In the genomic region with DNA sequence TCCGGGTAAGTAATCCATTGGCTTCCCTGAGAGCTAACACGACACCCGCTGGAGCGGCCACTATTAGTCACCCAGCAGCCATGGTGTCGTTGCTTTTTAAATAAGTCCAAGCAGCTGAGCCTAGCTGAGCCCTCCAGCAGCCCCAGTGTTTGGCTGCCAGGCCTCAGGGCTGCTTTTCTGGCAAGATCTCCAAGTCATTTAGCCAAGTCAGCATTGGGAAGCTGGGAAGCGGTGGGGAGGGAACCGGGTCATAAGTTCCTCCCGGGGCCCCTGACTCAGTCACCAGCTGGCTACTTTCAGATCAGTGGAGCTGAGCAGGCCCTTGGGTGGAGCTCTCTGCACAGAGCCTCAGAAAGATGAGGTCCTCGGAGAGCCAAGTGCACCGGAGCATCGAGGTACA, we compare ENCODE assay signal across 10 mouse cellular contexts. TPM values are rescaled to one million over a fixed set of nuclear protein-coding genes. Genes with fewer than 3 reads are reported as not detected.
DNase-seq lines count a peak whose midpoint lies in the region; ATAC-seq and TF ChIP-seq lines count a peak whose summit lies in the region.
"Had no signal": no experiment of that assay in that cellular context is flagged by ENCODE, and none has a peak within 500 bp of the region (broad histone marks: within the 10 kb centered on the region; RNA-seq: fewer than 3 reads in every experiment).

No protein-coding gene starts in this region.

- H3K79me2 ChIP-seq in myocyte (ENCODE audit: control insufficient read depth, insufficient read depth), result no peaks in the 10 kb centered on the region

- H3K27ac ChIP-seq in intestine, embryonic 15.5 days, result no peak overlapping the region
- no peak overlapping the region for H3K27ac ChIP-seq in forebrain, postnatal 0 days (ENCODE audit: low read depth, low read length)

- H3ac ChIP-seq in myocyte (ENCODE audit: control insufficient read depth, insufficient read length), result no peak overlapping the region

- ATAC-seq in intestine, embryonic 15.5 days, result 0 out of 2 replicates have a peak, but pooled peaks have one; percentile 41
- no peak for ATAC-seq in forebrain, postnatal 0 days

- TF ChIP-seq CTCF in forebrain, postnatal 0 days (IDR thresholded peaks at IDR 0.05; ENCODE audit: low read depth), result no peak

- 61% methylated on average over 11 of the region's 11 CpGs for WGBS in intestine, embryonic 15.5 days
- WGBS in forebrain, postnatal 0 days, result 76% methylated on average over 11 of the region's 11 CpGs

- H3K9me3 ChIP-seq in intestine, embryonic 15.5 days, result no peaks in the 10 kb centered on the region
- no peaks in the 10 kb centered on the region for H3K9me3 ChIP-seq in forebrain, postnatal 0 days (ENCODE audit: low read length)

- TF ChIP-seq POLR2A in myocyte (IDR thresholded peaks at IDR 0.05; ENCODE audit: insufficient read length, low read depth), result no peak

- H3K4me3 ChIP-seq in intestine, embryonic 15.5 days (replicated peaks), result no peak overlapping the region
- H3K4me3 ChIP-seq in myocyte, result no peak overlapping the region
- no peak overlapping the region for H3K4me3 ChIP-seq in forebrain, postnatal 0 days (ENCODE audit: low read depth, low read length)
- H3K4me3 ChIP-seq: erythroblast, embryonic 14.5 days had no signal

- no peaks in the 10 kb centered on the region for H3K4me1 ChIP-seq in intestine, embryonic 15.5 days (replicated peaks)
- H3K4me1 ChIP-seq in forebrain, postnatal 0 days (ENCODE audit: insufficient read depth), result no peaks in the 10 kb centered on the region

- peak; percentile 81 for DNase-seq in left cerebral cortex, postnatal 4 days
- no peak for DNase-seq in left cerebral cortex, adult 11 months (ENCODE audit: low spot score)
- DNase-seq in cerebellum, adult 9-10 months, result peak; percentile 55
- DNase-seq in thymus, adult 18-20 months, result no peak
- DNase-seq in thymus, postnatal 25 days, result no peak
- no peak for DNase-seq in forebrain, postnatal 0 days

- no peak overlapping the region for H3K9ac ChIP-seq in intestine, embryonic 15.5 days
- H3K9ac ChIP-seq in forebrain, postnatal 0 days, result no peak overlapping the region

- intact Hi-C loops in left cerebral cortex, postnatal 4 days (cut with DNase I), result no loop called here

- no peaks in the 10 kb centered on the region for H3K27me3 ChIP-seq in intestine, embryonic 15.5 days (replicated peaks)
- no peaks in the 10 kb centered on the region for H3K27me3 ChIP-seq in myocyte (ENCODE audit: control insufficient read depth, insufficient read depth, insufficient read length)
- no peaks in the 10 kb centered on the region for H3K27me3 ChIP-seq in forebrain, postnatal 0 days (ENCODE audit: insufficient read depth, low read length)

- no peak overlapping the region for H3K4me2 ChIP-seq in intestine, embryonic 15.5 days (replicated peaks)
- peak overlapping the region; percentile 69 for H3K4me2 ChIP-seq in myocyte (ENCODE audit: low read depth)
- no peak overlapping the region for H3K4me2 ChIP-seq in forebrain, postnatal 0 days (ENCODE audit: low read depth)

- no peaks in the 10 kb centered on the region for H3K36me3 ChIP-seq in intestine, embryonic 15.5 days
- H3K36me3 ChIP-seq in myocyte (ENCODE audit: control insufficient read depth, insufficient read depth), result no peaks in the 10 kb centered on the region
- H3K36me3 ChIP-seq in forebrain, postnatal 0 days (ENCODE audit: insufficient read depth), result no peaks in the 10 kb centered on the region

TF ChIP-seq in myocyte, 11 proteins besides CTCF, POLR2A, EP300 and RAD21:
- TF ChIP-seq MYOD1 (IDR thresholded peaks at IDR 0.05; ENCODE audit: control insufficient read depth in 1 of 3, insufficient read length in 2 of 3, low read depth in 2 of 3) (peak; percentile 4 to 59 (median 23)), MYOG (IDR thresholded peaks at IDR 0.05; ENCODE audit: control insufficient read depth in 1 of 3, insufficient read depth in 1 of 3, insufficient read length in 2 of 3, low read depth in 2 of 3) (peak in 2 of 3 experiments; percentile 48 to 71), POLR2AphosphoS2 (IDR thresholded peaks at IDR 0.05; ENCODE audit: insufficient read length, low read depth) (no peak)

RNA-seq across cellular contexts. Expression of a gene that starts 12.0 kb away (rescaled TPM):
- total RNA-seq in left cerebral cortex, postnatal 4 days (2021), result 1 to 10 TPM; 1.0 to 1.5 TPM
- 0.66 and 0.78 TPM in 2 replicates for polyA plus RNA-seq in intestine, embryonic 15.5 days (2015; fragmentation: Nextera tagmentation; extraction: Ambion mirVana)
- 31.0 TPM for polyA plus RNA-seq in myocyte (2012; fragmentation: generic; extraction: Trizol)
- 0.54 and 1.0 TPM in 2 replicates for total RNA-seq in forebrain, postnatal 0 days (2014; rRNA removed)
- polyA plus RNA-seq in forebrain, postnatal 0 days (2015; fragmentation: Nextera tagmentation; extraction: Ambion mirVana), result 0.18 and 0.22 TPM in 2 replicates
- polyA plus RNA-seq: erythroblast, embryonic 14.5 days had no signal

RNA-seq across cellular contexts. Expression of a gene that starts 12.4 kb away (rescaled TPM):
- not detected for total RNA-seq in left cerebral cortex, postnatal 4 days (2021)
- 0.06 TPM in 1 of 2 replicates, not detected in the other for polyA plus RNA-seq in intestine, embryonic 15.5 days (2015; fragmentation: Nextera tagmentation; extraction: Ambion mirVana)
- 0.01 TPM for polyA plus RNA-seq in myocyte (2012; fragmentation: generic; extraction: Trizol)
- not detected in 2 replicates for total RNA-seq in forebrain, postnatal 0 days (2014; rRNA removed)
- polyA plus RNA-seq in forebrain, postnatal 0 days (2015; fragmentation: Nextera tagmentation; extraction: Ambion mirVana), result not detected in 2 replicates
- total RNA-seq: ES-E14 had no signal
- polyA plus RNA-seq: erythroblast, embryonic 14.5 days had no signal

Comparison
In these comparisons a context has a peak if more than half of its experiments do, and no peak if none do; other contexts are left out.
1. DNase-seq: peak in left cerebral cortex, postnatal 4 days (single experiment) and cerebellum, adult 9-10 months (single experiment); none in left cerebral cortex, adult 11 months (single experiment), thymus, adult 18-20 months (0 of 2), thymus, postnatal 25 days (single experiment) and forebrain, postnatal 0 days (single experiment).
2. RNA of a gene that starts 12.0 kb away (polyA plus RNA-seq): 31.0 TPM in myocyte (single experiment); 0.66 to 0.78 TPM in intestine, embryonic 15.5 days and 0.18 to 0.22 TPM in forebrain, postnatal 0 days; every median in the first group is over 10 times any median in the second.